Mouse (Mus musculus): Measurements from ENCODE around the gene Erh.

DNA sequence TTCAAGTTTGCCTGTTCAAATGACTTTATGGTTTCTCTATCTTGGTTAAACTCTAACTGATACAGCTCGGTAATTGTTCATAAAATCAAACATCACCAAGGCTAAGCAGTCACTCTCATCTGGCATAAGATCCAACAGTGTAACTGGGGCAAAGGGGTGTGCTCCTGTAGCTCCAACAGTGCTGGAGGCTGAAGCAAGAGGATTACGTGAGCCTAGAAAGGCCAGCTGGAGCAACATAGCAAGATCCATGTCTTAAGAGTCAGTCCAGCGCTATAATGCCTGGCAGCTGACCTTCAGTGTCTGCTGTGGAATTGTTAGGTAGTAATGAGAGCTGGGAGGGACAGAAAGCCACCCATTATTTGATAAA lies 10.5 kb upstream of the Erh start:
- TF ChIP-seq CTCF (IDR thresholded peaks at IDR 0.05; ENCODE audit: borderline replicate concordance, insufficient read depth, low read depth, low read length) (no peak), POLR2A (IDR thresholded peaks at IDR 0.05; ENCODE audit: borderline replicate concordance, insufficient read depth, low read length) (no peak)
